Mouse (Mus musculus) megakaryocyte, embryonic 14.5 days (primary cell): Measurements from ENCODE around the gene Ptn.

ENCODE experiments used
- FLI1 ChIP-seq: IDR thresholded peaks from 2 replicates; pipeline ENCODE4 v1.6.1; 2012; ENCODE audit warnings: low read length, inconsistent platforms, mixed read lengths
- GATA1 ChIP-seq: IDR thresholded peaks from 3 replicates; pipeline ENCODE4 v1.6.1; 2012; ENCODE audit warnings: mixed read lengths, low read length, inconsistent platforms, borderline replicate concordance

GRCm38 (mm10) chr6:36775647-36776360, 34.2 kb downstream of the Ptn start:
- TF ChIP-seq GATA1 (no peak), FLI1 (no peak)
